Mouse (Mus musculus): ENCODE data around the gene Rhoc. TPM values are rescaled to one million over a fixed set of nuclear protein-coding genes. Genes with fewer than 3 reads are reported as not detected.

Gene Rhoc
- polyA plus RNA-seq, 1 experiment from 2014 or later = 126 TPM

GRCm38 (mm10) chr3:104770035-104770434 lies 18.1 kb upstream of the Rhoc start:
- peak; percentile 64; the same call in 1 of the 2 replicates for ATAC-seq (ENCODE audit: low FRiP score, low TSS enrichment)
- DNase-seq (ENCODE audit: low spot score) = peak; percentile 60
- 53% methylated on average over 10 of the region's 10 CpGs for WGBS
- H3K27me3 ChIP-seq (ENCODE audit: control insufficient read depth, insufficient read depth, low read length) = no peaks in the 10 kb centered on the region
- H3K36me3 ChIP-seq (ENCODE audit: control insufficient read depth, insufficient read depth, low read length) = no peaks in the 10 kb centered on the region
- H3K4me3 ChIP-seq (ENCODE audit: low read depth, low read length) = no peak overlapping the region
- no peak overlapping the region for H3K9ac ChIP-seq (ENCODE audit: low read length)
- H3K4me2 ChIP-seq (replicated peaks; ENCODE audit: low read depth) = no peak overlapping the region
- H3K4me1 ChIP-seq (replicated peaks; ENCODE audit: control insufficient read depth, insufficient read depth) = no peaks in the 10 kb centered on the region
- TF ChIP-seq EP300 (optimal IDR thresholded peaks at IDR 0.05) (no peak), CTCF (IDR thresholded peaks at IDR 0.05; ENCODE audit: low read depth) (peak; percentile 85)
- no peaks in the 10 kb centered on the region for H3K9me3 ChIP-seq (ENCODE audit: control insufficient read depth, low read length)
- H3K27ac ChIP-seq (replicated peaks) = no peak overlapping the region

- H3K27ac ChIP-seq (replicated peaks) = no peak overlapping the region
- H3K9me3 ChIP-seq (ENCODE audit: control insufficient read depth, low read length) = no peaks in the 10 kb centered on the region
- ATAC-seq (ENCODE audit: low FRiP score, low TSS enrichment) = no peak
- H3K9ac ChIP-seq (ENCODE audit: low read length) = no peak overlapping the region
- no peak overlapping the region for H3K4me2 ChIP-seq (replicated peaks; ENCODE audit: low read depth)
- no peak overlapping the region for H3K4me3 ChIP-seq (ENCODE audit: low read depth, low read length)
- WGBS = 40% methylated on average over 3 of the region's 3 CpGs
- DNase-seq (ENCODE audit: low spot score) = no peak
- no peaks in the 10 kb centered on the region for H3K36me3 ChIP-seq (ENCODE audit: control insufficient read depth, insufficient read depth, low read length)
- H3K4me1 ChIP-seq (replicated peaks; ENCODE audit: control insufficient read depth, insufficient read depth) = no peaks in the 10 kb centered on the region
- TF ChIP-seq EP300 (optimal IDR thresholded peaks at IDR 0.05) (no peak), CTCF (IDR thresholded peaks at IDR 0.05; ENCODE audit: low read depth) (no peak)
- H3K27me3 ChIP-seq (ENCODE audit: control insufficient read depth, insufficient read depth, low read length) = no peaks in the 10 kb centered on the region
Observed at GRCm38 (mm10) chr3:104770918-104771317, 17.3 kb upstream of the Rhoc start.

- DNase-seq (ENCODE audit: low spot score) = no peak
- 66% methylated on average over 6 of the region's 6 CpGs for WGBS
Observed at GRCm38 (mm10) chr3:104771460-104771859, 16.7 kb upstream of the Rhoc start.

GRCm38 (mm10) chr3:104773301-104773700 lies 14.9 kb upstream of the Rhoc start:
- TF ChIP-seq CTCF (IDR thresholded peaks at IDR 0.05; ENCODE audit: low read depth) = no peak
- TF ChIP-seq EP300 (optimal IDR thresholded peaks at IDR 0.05) = no peak
- Histone ChIP-seq H3K4me2 (replicated peaks; ENCODE audit: low read depth) (no peak overlapping the region), H3K4me3 (ENCODE audit: low read depth, low read length) (no peak overlapping the region), H3K9ac (ENCODE audit: low read length) (no peak overlapping the region), H3K36me3 (ENCODE audit: control insufficient read depth, insufficient read depth, low read length) (no peaks in the 10 kb centered on the region), H3K27ac (replicated peaks) (no peak overlapping the region), H3K9me3 (ENCODE audit: control insufficient read depth, low read length) (no peaks in the 10 kb centered on the region), H3K27me3 (ENCODE audit: control insufficient read depth, insufficient read depth, low read length) (no peaks in the 10 kb centered on the region), H3K4me1 (replicated peaks; ENCODE audit: control insufficient read depth, insufficient read depth) (no peaks in the 10 kb centered on the region)
- 79% methylated on average over 7 of the region's 7 CpGs for WGBS
- DNase-seq (ENCODE audit: low spot score) (no peak), ATAC-seq (ENCODE audit: low FRiP score, low TSS enrichment) (no peak)

More at GRCm38 (mm10) chr3:104771460-104771859, 16.7 kb upstream of the Rhoc start:
- Histone ChIP-seq H3K36me3 (ENCODE audit: control insufficient read depth, insufficient read depth, low read length) (no peaks in the 10 kb centered on the region), H3K9me3 (ENCODE audit: control insufficient read depth, low read length) (no peaks in the 10 kb centered on the region), H3K27ac (replicated peaks) (no peak overlapping the region), H3K4me1 (replicated peaks; ENCODE audit: control insufficient read depth, insufficient read depth) (no peaks in the 10 kb centered on the region), H3K4me2 (replicated peaks; ENCODE audit: low read depth) (no peak overlapping the region), H3K9ac (ENCODE audit: low read length) (no peak overlapping the region), H3K27me3 (ENCODE audit: control insufficient read depth, insufficient read depth, low read length) (no peaks in the 10 kb centered on the region), H3K4me3 (ENCODE audit: low read depth, low read length) (no peak overlapping the region)
- ATAC-seq (ENCODE audit: low FRiP score, low TSS enrichment) = no peak
- TF ChIP-seq EP300 (optimal IDR thresholded peaks at IDR 0.05) (no peak), CTCF (IDR thresholded peaks at IDR 0.05; ENCODE audit: low read depth) (no peak)

GRCm38 (mm10) chr3:104777342-104777741 lies 10.8 kb upstream of the Rhoc start:
- no peaks in the 10 kb centered on the region for H3K9me3 ChIP-seq (ENCODE audit: control insufficient read depth, low read length)
- peak; percentile 56 for DNase-seq (ENCODE audit: low spot score)

GRCm38 (mm10) chr3:104779949-104780348 lies 8.2 kb upstream of the Rhoc start:
- Histone ChIP-seq H3K4me2 (replicated peaks; ENCODE audit: low read depth) (no peak overlapping the region), H3K4me3 (ENCODE audit: low read depth, low read length) (no peak overlapping the region), H3K27ac (replicated peaks) (no peak overlapping the region), H3K27me3 (ENCODE audit: control insufficient read depth, insufficient read depth, low read length) (no peaks in the 10 kb centered on the region), H3K36me3 (ENCODE audit: control insufficient read depth, insufficient read depth, low read length) (no peaks in the 10 kb centered on the region), H3K4me1 (replicated peaks; ENCODE audit: control insufficient read depth, insufficient read depth) (peaks cover 4% of the 10 kb centered on the region; the same call in 1 of the 2 replicates), H3K9me3 (ENCODE audit: control insufficient read depth, low read length) (no peaks in the 10 kb centered on the region), H3K9ac (ENCODE audit: low read length) (no peak overlapping the region)
- 3% methylated on average over 7 of the region's 7 CpGs for whole genome bisulfite sequencing
- ATAC-seq (ENCODE audit: low FRiP score, low TSS enrichment) = no peak
- TF ChIP-seq EP300 (optimal IDR thresholded peaks at IDR 0.05) = no peak
- TF ChIP-seq CTCF (IDR thresholded peaks at IDR 0.05; ENCODE audit: low read depth) = peak; percentile 95
- DNase-seq (ENCODE audit: low spot score) = peak; percentile 63

More at GRCm38 (mm10) chr3:104777342-104777741, 10.8 kb upstream of the Rhoc start:
- H3K4me1 ChIP-seq (replicated peaks; ENCODE audit: control insufficient read depth, insufficient read depth) = peaks cover 4% of the 10 kb centered on the region; the same call in 1 of the 2 replicates
- H3K4me3 ChIP-seq (ENCODE audit: low read depth, low read length) = peak overlapping the region; percentile 29
- H3K36me3 ChIP-seq (ENCODE audit: control insufficient read depth, insufficient read depth, low read length) = no peaks in the 10 kb centered on the region
- peak overlapping the region; percentile 53 for H3K4me2 ChIP-seq (replicated peaks; ENCODE audit: low read depth)
- H3K27me3 ChIP-seq (ENCODE audit: control insufficient read depth, insufficient read depth, low read length) = no peaks in the 10 kb centered on the region
- no peak for ATAC-seq (ENCODE audit: low FRiP score, low TSS enrichment)
- H3K27ac ChIP-seq (replicated peaks) = no peak overlapping the region
- H3K9ac ChIP-seq (ENCODE audit: low read length) = 0 out of 2 replicates have a peak overlapping the region, but pooled peaks have one; percentile 27
- TF ChIP-seq CTCF (IDR thresholded peaks at IDR 0.05; ENCODE audit: low read depth) = peak; percentile 70
- no peak for TF ChIP-seq EP300 (optimal IDR thresholded peaks at IDR 0.05)
- under 1% methylated on average over 20 of the region's 20 CpGs for WGBS
